Mouse (Mus musculus) right cerebral cortex, postnatal 36 days (tissue): Measurements from ENCODE around the gene Eef1g.
A peak's percentile ranks its signal among the peaks of the same experiment; 100 is the strongest.
"Not testable (repeated sequence)": the region's sequence is repeated elsewhere in the genome, so short reads cannot be mapped to it uniquely, and the experiment has no call there.

Experiments used
- DNase-seq, 2 experiments: peaks; one replicate each; pipeline ENCODE4 v3.0.0; 2022; ENCODE audit warnings: low spot score in 2 of 2, mixed read lengths in 1 of 2

Gene Eef1g

GRCm38 (mm10) chr19:8984255-8984868 is 17.5 kb downstream of the Eef1g start:
- no peak for DNase-seq

- no peak for DNase-seq
Measured at GRCm38 (mm10) chr19:8985891-8986290, 19.1 kb downstream of the Eef1g start.

GRCm38 (mm10) chr19:8987816-8988215 is 21.0 kb downstream of the Eef1g start:
- no peak for DNase-seq

- no peak for DNase-seq
Measured at GRCm38 (mm10) chr19:8988346-8989065, 21.7 kb downstream of the Eef1g start.

GRCm38 (mm10) chr19:8989066-8989566 is 22.3 kb downstream of the Eef1g start, which contains the start of gene Ahnak:
Gene Ahnak (plus strand): TSS chr19:8989284.
- no peak for DNase-seq

- no peak for DNase-seq
Measured at GRCm38 (mm10) chr19:8989567-8990431, 23.0 kb downstream of the Eef1g start.

- DNase-seq, result no peak
Measured at GRCm38 (mm10) chr19:8990432-8991102, 23.7 kb downstream of the Eef1g start.

- no peak for DNase-seq
Measured at GRCm38 (mm10) chr19:8991245-8991870, 24.5 kb downstream of the Eef1g start.

- no peak for DNase-seq
Measured at GRCm38 (mm10) chr19:8991871-8992735, 25.3 kb downstream of the Eef1g start.

- peak; percentile 43 to 55 for DNase-seq
Measured at GRCm38 (mm10) chr19:8992769-8993624, 26.2 kb downstream of the Eef1g start.

GRCm38 (mm10) chr19:8993625-8993912 is 26.7 kb downstream of the Eef1g start:
- DNase-seq, result no peak

GRCm38 (mm10) chr19:8994813-8995607 is 28.2 kb downstream of the Eef1g start:
- no peak for DNase-seq

- DNase-seq, result no peak
Measured at GRCm38 (mm10) chr19:8996601-8997000, 29.8 kb downstream of the Eef1g start.

GRCm38 (mm10) chr19:8997546-8997945 is 30.7 kb downstream of the Eef1g start:
- DNase-seq, result peak; percentile 68 to 74

- no peak for DNase-seq
Measured at GRCm38 (mm10) chr19:8998546-8998945, 31.7 kb downstream of the Eef1g start.

- DNase-seq, result no peak
Measured at GRCm38 (mm10) chr19:8999223-8999622, 32.4 kb downstream of the Eef1g start.

- not testable (repeated sequence) for DNase-seq
Measured at GRCm38 (mm10) chr19:9006915-9007314, 40.1 kb downstream of the Eef1g start.

GRCm38 (mm10) chr19:9019298-9019697 is 52.5 kb downstream of the Eef1g start:
- no peak for DNase-seq
